Mouse (Mus musculus): Measurements from ENCODE around the gene Gm49333. TPM values are rescaled to one million over a fixed set of nuclear protein-coding genes. Genes with fewer than 3 reads are reported as not detected.
A peak's percentile ranks its signal among the peaks of the same experiment; 100 is the strongest.

The Gm49333 gene
- total and polyA plus RNA-seq, 3 experiments = not detected

- no peak for TF ChIP-seq POLR2AphosphoS5 (IDR thresholded peaks at IDR 0.05; ENCODE audit: borderline replicate concordance, low read depth, low read length)
These were observed 61.1 kb downstream of the Gm49333 start (continued) for GRCm38 (mm10) chr16:20672500-20672902.

- no peaks in the 10 kb centered on the region for H3K27me3 ChIP-seq (ENCODE audit: control insufficient read depth in 1 of 2, insufficient read depth in 2 of 2, low read length in 2 of 2)
- H3K36me3 ChIP-seq (ENCODE audit: control insufficient read depth in 1 of 2, insufficient read depth in 2 of 2, low read length in 2 of 2) = peaks cover 22 to 37% of the 10 kb centered on the region in 2 experiments
- no peaks in the 10 kb centered on the region for H3K9me3 ChIP-seq (replicated peaks; ENCODE audit: insufficient read depth, low read length)
- peaks cover 11 to 28% of the 10 kb centered on the region in 2 experiments for H3K4me1 ChIP-seq (ENCODE audit: control insufficient read depth in 1 of 2, insufficient read depth in 2 of 2, low read length in 2 of 2)
- peak overlapping the region; percentile 97 to 98 for H3K4me3 ChIP-seq (ENCODE audit: control insufficient read depth in 1 of 2, insufficient read depth in 1 of 2, low read depth in 2 of 2, low read length in 2 of 2)
- peak overlapping the region; percentile 77 for H3K27ac ChIP-seq (ENCODE audit: control insufficient read depth, low read depth, low read length)
- TF ChIP-seq TBP (IDR thresholded peaks at IDR 0.05; ENCODE audit: low read depth, low read length) (no peak), USF1 (IDR thresholded peaks at IDR 0.05; ENCODE audit: low read depth, low read length) (0 out of 2 replicates have a peak, but pooled peaks have one; percentile 1), POLR2A (IDR thresholded peaks at IDR 0.05; ENCODE audit: control insufficient read depth in 1 of 2, insufficient read depth in 1 of 2, low read depth in 1 of 2, low read length in 2 of 2, poor library complexity in 1 of 2) (peak in 1 of 2 experiments; percentile 32; a peak in 2 of 4 replicates)
- H3K79me2 ChIP-seq (ENCODE audit: control insufficient read depth, insufficient read depth, low read length, poor library complexity) = peaks cover 48% of the 10 kb centered on the region
- DNase-seq (ENCODE audit: low read depth, low spot score) = peak; percentile 48
- H3K9ac ChIP-seq (ENCODE audit: control insufficient read depth, low read depth, low read length, poor library complexity, severe bottlenecking) = peak overlapping the region; percentile 99
These were observed 61.7 kb downstream of the Gm49333 start for GRCm38 (mm10) chr16:20672965-20673705.

GRCm38 (mm10) chr16:20673706-20674303 lies 62.4 kb downstream of the Gm49333 start:
- Histone ChIP-seq H3K4me1 (ENCODE audit: control insufficient read depth in 1 of 2, insufficient read depth in 2 of 2, low read length in 2 of 2) (peaks cover 11 to 34% of the 10 kb centered on the region in 2 experiments), H3K4me3 (ENCODE audit: control insufficient read depth in 1 of 2, insufficient read depth in 1 of 2, low read depth in 2 of 2, low read length in 2 of 2) (peak overlapping the region; percentile 97 to 98), H3K9ac (ENCODE audit: control insufficient read depth, low read depth, low read length, poor library complexity, severe bottlenecking) (peak overlapping the region; percentile 99), H3K79me2 (ENCODE audit: control insufficient read depth, insufficient read depth, low read length, poor library complexity) (peaks cover 54% of the 10 kb centered on the region), H3K27ac (ENCODE audit: control insufficient read depth, low read depth, low read length) (peak overlapping the region; percentile 77), H3K27me3 (ENCODE audit: control insufficient read depth in 1 of 2, insufficient read depth in 2 of 2, low read length in 2 of 2) (no peaks in the 10 kb centered on the region), H3K36me3 (ENCODE audit: control insufficient read depth in 1 of 2, insufficient read depth in 2 of 2, low read length in 2 of 2) (peaks cover 28 to 44% of the 10 kb centered on the region in 2 experiments), H3K9me3 (replicated peaks; ENCODE audit: insufficient read depth, low read length) (no peaks in the 10 kb centered on the region)
- DNase-seq (ENCODE audit: low read depth, low spot score) = peak; percentile 71
- peak; percentile 97 for TF ChIP-seq MXI1 (IDR thresholded peaks at IDR 0.05; ENCODE audit: low read depth, low read length)
- no peak for TF ChIP-seq MEF2A (IDR thresholded peaks at IDR 0.05; ENCODE audit: extremely low read depth, insufficient replicate concordance, low read depth, low read length, poor library complexity, severe bottlenecking)
- TF ChIP-seq TBP (IDR thresholded peaks at IDR 0.05; ENCODE audit: low read depth, low read length) = no peak
- TF ChIP-seq GATA1 (IDR thresholded peaks at IDR 0.05; ENCODE audit: low read depth, low read length) = no peak
- no peak for TF ChIP-seq CHD2 (IDR thresholded peaks at IDR 0.05; ENCODE audit: low read length)
- TF ChIP-seq CTCF (IDR thresholded peaks at IDR 0.05 in 2 of 3, conservative IDR thresholded peaks at IDR 0.05 in 1 of 3; ENCODE audit: control insufficient read depth in 1 of 3, insufficient read depth in 1 of 3, low read depth in 2 of 3, low read length in 3 of 3, poor library complexity in 1 of 3, severe bottlenecking in 1 of 3) = no peak
- no peak for TF ChIP-seq MYB (IDR thresholded peaks at IDR 0.05; ENCODE audit: low read depth, low read length)
- TF ChIP-seq SIN3A (IDR thresholded peaks at IDR 0.05; ENCODE audit: low read length) = peak; percentile 77
- no peak for TF ChIP-seq JUND (IDR thresholded peaks at IDR 0.05; ENCODE audit: low read depth, low read length)
- no peak for TF ChIP-seq ELF1 (IDR thresholded peaks at IDR 0.05; ENCODE audit: low read depth, low read length)
- TF ChIP-seq MAX (IDR thresholded peaks at IDR 0.05; ENCODE audit: low read length) = peak; percentile 41; the same call in 1 of the 2 replicates
- no peak for TF ChIP-seq ZKSCAN1 (IDR thresholded peaks at IDR 0.05; ENCODE audit: low read depth, low read length)
- TF ChIP-seq MAZ (IDR thresholded peaks at IDR 0.05; ENCODE audit: low read depth, low read length) = no peak
- TF ChIP-seq UBTF (IDR thresholded peaks at IDR 0.05; ENCODE audit: borderline replicate concordance, insufficient read depth, low read depth, low read length) = no peak
- no peak for TF ChIP-seq POLR2AphosphoS2 (IDR thresholded peaks at IDR 0.05; ENCODE audit: low read length)
- peak; percentile 57 for TF ChIP-seq ETS1 (IDR thresholded peaks at IDR 0.05; ENCODE audit: low read depth, low read length)
- no peak for TF ChIP-seq HCFC1 (IDR thresholded peaks at IDR 0.05; ENCODE audit: low read depth, low read length)
- TF ChIP-seq NELFE (IDR thresholded peaks at IDR 0.05; ENCODE audit: low read depth, low read length) = no peak
- no peak for TF ChIP-seq RAD21 (IDR thresholded peaks at IDR 0.05; ENCODE audit: low read depth, low read length)
- TF ChIP-seq EP300 (IDR thresholded peaks at IDR 0.05; ENCODE audit: low read depth in 1 of 2, low read length in 2 of 2) = 0 out of 4 replicates have a peak, but pooled peaks of 1 of the 2 experiments have one; percentile 22
- TF ChIP-seq TCF12 (IDR thresholded peaks at IDR 0.05; ENCODE audit: low read depth, low read length) = 0 out of 2 replicates have a peak, but pooled peaks have one; percentile 31
- TF ChIP-seq TAL1 (IDR thresholded peaks at IDR 0.05; ENCODE audit: low read length) = peak; percentile 76
- TF ChIP-seq POLR2A (IDR thresholded peaks at IDR 0.05; ENCODE audit: control insufficient read depth in 1 of 2, insufficient read depth in 1 of 2, low read depth in 1 of 2, low read length in 2 of 2, poor library complexity in 1 of 2) = peak in 1 of 2 experiments; percentile 36; a peak in 1 of 4 replicates
- no peak for TF ChIP-seq RCOR1 (IDR thresholded peaks at IDR 0.05; ENCODE audit: low read depth, low read length)
- no peak for TF ChIP-seq E2F4 (IDR thresholded peaks at IDR 0.05; ENCODE audit: borderline replicate concordance, low read depth, low read length)

All from MEL (cell line).